Mouse (Mus musculus): ENCODE measurements around the gene Stag1.

DNA sequence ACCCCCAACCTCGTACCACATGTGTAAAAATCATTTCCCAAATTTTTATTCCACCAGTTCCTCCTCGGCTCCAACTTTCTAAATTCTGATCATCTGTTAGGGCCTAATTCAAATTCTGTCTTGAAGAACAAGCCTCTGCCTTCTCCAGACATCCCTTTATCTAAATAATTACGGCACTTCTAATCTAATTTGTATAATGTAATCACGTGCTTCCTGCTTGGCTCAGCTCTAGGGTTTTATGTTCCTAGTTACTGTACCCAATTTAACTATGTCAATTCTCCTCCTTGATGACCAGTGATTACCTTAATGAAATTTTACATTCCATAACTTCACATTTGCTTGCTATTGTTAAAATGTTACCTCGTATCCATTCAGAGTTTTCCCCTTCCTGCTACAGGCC, 41.9 kb upstream of the Stag1 start:
- TF ChIP-seq POLR2A (IDR thresholded peaks at IDR 0.05; ENCODE audit: insufficient read depth, low read depth, low read length) (no peak), CTCF (IDR thresholded peaks at IDR 0.05; ENCODE audit: insufficient read depth, low read depth, low read length) (no peak)

Data from olfactory bulb, adult 2 months (tissue).